In the genomic region with DNA sequence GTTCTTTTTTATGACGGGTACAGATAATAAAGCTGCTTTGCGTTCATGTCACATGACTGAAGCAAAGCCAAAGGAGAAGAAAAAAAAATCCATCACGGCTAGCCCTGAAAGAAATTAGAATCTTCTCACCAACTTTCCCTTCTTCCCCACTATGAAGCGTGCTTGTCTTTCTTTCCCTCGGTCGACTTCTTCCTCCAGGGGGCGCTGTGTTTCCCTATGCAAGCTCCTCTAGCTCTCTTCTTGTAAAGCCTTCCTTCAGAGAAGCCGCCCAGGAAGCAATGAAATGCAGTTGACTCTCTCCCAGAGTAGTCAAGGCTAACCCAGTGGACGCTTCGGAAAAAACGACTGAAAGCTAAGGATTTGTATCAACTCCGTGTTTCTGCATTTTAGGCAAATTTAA, we compare ENCODE assay signal across 10 mouse cellular contexts.
DNase-seq lines count a peak whose midpoint lies in the region; ATAC-seq and TF ChIP-seq lines count a peak whose summit lies in the region.
"Had no signal": no experiment of that assay in that cellular context is flagged by ENCODE, and none has a peak within 500 bp of the region (broad histone marks: within the 10 kb centered on the region; RNA-seq: fewer than 3 reads in every experiment).

No protein-coding gene starts in this region.

- peak; percentile 47 for TF ChIP-seq CTCF in heart, adult 2 months (IDR thresholded peaks at IDR 0.05)
- peak; percentile 48 for TF ChIP-seq CTCF in lung, embryonic 14.5 days (IDR thresholded peaks at IDR 0.05; ENCODE audit: low read depth)

- H3K4me1 ChIP-seq in heart, adult 2 months (ENCODE audit: control insufficient read depth, insufficient read depth, low read length) = peaks cover 4% of the 10 kb centered on the region
- H3K4me1 ChIP-seq in heart, embryonic 11.5 days (ENCODE audit: control insufficient read depth, insufficient read depth, low read length) = peaks cover 8% of the 10 kb centered on the region
- no peaks in the 10 kb centered on the region for H3K4me1 ChIP-seq in lung, embryonic 14.5 days (ENCODE audit: insufficient read depth)
- H3K4me1 ChIP-seq: neural tube, embryonic 13.5 days had no signal

- DNase-seq in heart, adult 2 months = no peak
- peak; percentile 73 for DNase-seq in right cerebral cortex, postnatal 14 days
- no peak for DNase-seq in right cerebral cortex, adult 2 months (ENCODE audit: low spot score in 2 of 2)
- peak; percentile 68 for DNase-seq in c-Kit-positive CD71-negative TER-119-negative erythroid progenitor cells, embryonic 14.5 days (ENCODE audit: low read depth)
- peak; percentile 58 for DNase-seq in lung, embryonic 14.5 days
- peak; percentile 66 to 73 for DNase-seq in thymus, postnatal 36 days

- no peak for TF ChIP-seq EP300 in heart, adult 2 months (IDR thresholded peaks at IDR 0.05; ENCODE audit: insufficient read depth, low read depth, low read length)

- no peak overlapping the region for H3K4me2 ChIP-seq in heart, embryonic 11.5 days
- H3K4me2 ChIP-seq in lung, embryonic 14.5 days = no peak overlapping the region
- H3K4me2 ChIP-seq: embryonic facial prominence, embryonic 12.5 days; neural tube, embryonic 13.5 days had no signal

- H3K27me3 ChIP-seq in heart, adult 2 months (ENCODE audit: control insufficient read depth, insufficient read depth, low read length) = no peaks in the 10 kb centered on the region
- H3K27me3 ChIP-seq in heart, embryonic 11.5 days (ENCODE audit: control insufficient read depth, insufficient read depth, low read length) = peaks cover 2% of the 10 kb centered on the region; the same call in 1 of the 2 replicates
- no peaks in the 10 kb centered on the region for H3K27me3 ChIP-seq in lung, embryonic 14.5 days (ENCODE audit: insufficient read depth, low read length)
- H3K27me3 ChIP-seq: embryonic facial prominence, embryonic 12.5 days; neural tube, embryonic 13.5 days had no signal

- no peaks in the 10 kb centered on the region for H3K9me3 ChIP-seq in heart, embryonic 11.5 days (replicated peaks; ENCODE audit: control insufficient read depth, low read length)
- no peaks in the 10 kb centered on the region for H3K9me3 ChIP-seq in lung, embryonic 14.5 days (ENCODE audit: low read depth, low read length)
- H3K9me3 ChIP-seq: embryonic facial prominence, embryonic 12.5 days; neural tube, embryonic 13.5 days had no signal

- WGBS in heart, adult 2 months = 57% methylated on average over 12 of the region's 12 CpGs
- 51% methylated on average over 12 of the region's 12 CpGs for WGBS in heart, embryonic 11.5 days (ENCODE audit: insufficient replicate concordance)
- 54% methylated on average over 12 of the region's 12 CpGs for WGBS in lung, embryonic 14.5 days

- no peak overlapping the region for H3K9ac ChIP-seq in heart, adult 2 months (ENCODE audit: low read depth, low read length)
- no peak overlapping the region for H3K9ac ChIP-seq in heart, embryonic 11.5 days (ENCODE audit: low read depth, low read length)
- no peak overlapping the region for H3K9ac ChIP-seq in lung, embryonic 14.5 days
- H3K9ac ChIP-seq: embryonic facial prominence, embryonic 12.5 days; neural tube, embryonic 13.5 days had no signal

- no peak for ATAC-seq in heart, embryonic 11.5 days (replicated peaks; ENCODE audit: insufficient number of reproducible peaks, low FRiP score, low TSS enrichment)
- no peak for ATAC-seq in lung, embryonic 14.5 days (ENCODE audit: insufficient read depth)
- ATAC-seq in megakaryocyte-erythroid progenitor cell, adult 5-6 weeks (replicated peaks; ENCODE audit: low FRiP score, low TSS enrichment, poor library complexity, severe bottlenecking) = no peak; the same call in 1 of the 2 replicates

- H3K4me3 ChIP-seq in heart, adult 2 months = no peak overlapping the region
- no peak overlapping the region for H3K4me3 ChIP-seq in heart, embryonic 11.5 days (ENCODE audit: low read depth, low read length)
- H3K4me3 ChIP-seq in lung, embryonic 14.5 days (ENCODE audit: low read depth, low read length) = no peak overlapping the region
- H3K4me3 ChIP-seq: embryonic facial prominence, embryonic 12.5 days; neural tube, embryonic 13.5 days had no signal

- H3K27ac ChIP-seq in heart, adult 2 months = no peak overlapping the region
- H3K27ac ChIP-seq in heart, embryonic 11.5 days (ENCODE audit: low read depth, low read length) = no peak overlapping the region
- H3K27ac ChIP-seq in lung, embryonic 14.5 days (ENCODE audit: low read depth) = no peak overlapping the region
- H3K27ac ChIP-seq: embryonic facial prominence, embryonic 12.5 days; neural tube, embryonic 13.5 days had no signal

- TF ChIP-seq POLR2A in heart, adult 2 months (IDR thresholded peaks at IDR 0.05; ENCODE audit: insufficient read depth, low read depth, low read length) = no peak

- intact Hi-C loops in heart, adult 2 months (cut with DNase I) = no loop called here

- H3K79me2 ChIP-seq in heart, adult 2 months (replicated peaks; ENCODE audit: control insufficient read depth, insufficient read depth, low read length) = no peaks in the 10 kb centered on the region

- no peaks in the 10 kb centered on the region for H3K36me3 ChIP-seq in heart, adult 2 months (ENCODE audit: control insufficient read depth, insufficient read depth, low read length)
- no peaks in the 10 kb centered on the region for H3K36me3 ChIP-seq in heart, embryonic 11.5 days (ENCODE audit: control insufficient read depth, insufficient read depth, low read length)
- no peaks in the 10 kb centered on the region for H3K36me3 ChIP-seq in lung, embryonic 14.5 days (ENCODE audit: insufficient read depth)
- H3K36me3 ChIP-seq: embryonic facial prominence, embryonic 12.5 days; neural tube, embryonic 13.5 days had no signal

Comparison
In these comparisons a context has a peak if more than half of its experiments do, and no peak if none do; other contexts are left out.
1. DNase-seq: peak in right cerebral cortex, postnatal 14 days (single experiment), c-Kit-positive CD71-negative TER-119-negative erythroid progenitor cells, embryonic 14.5 days (single experiment), lung, embryonic 14.5 days (single experiment) and thymus, postnatal 36 days (2 of 2); none in heart, adult 2 months (0 of 2) and right cerebral cortex, adult 2 months (0 of 2).